8 mouse cellular contexts compared by ENCODE assay signal in genomic region chr15:86032811-86033190, GRCm38 (mm10). TPM values are rescaled to one million over a fixed set of nuclear protein-coding genes. Genes with fewer than 3 reads are reported as not detected.
DNase-seq lines count a peak whose midpoint lies in the region; ATAC-seq and TF ChIP-seq lines count a peak whose summit lies in the region.

No protein-coding gene starts in this region.

- peak overlapping the region; percentile 75; the same call in 1 of the 2 replicates for H3K9ac ChIP-seq in heart, embryonic 12.5 days
- peak overlapping the region; percentile 69 for H3K9ac ChIP-seq in hindbrain, embryonic 12.5 days
- no peak overlapping the region for H3K9ac ChIP-seq in liver, embryonic 12.5 days
- H3K9ac ChIP-seq in midbrain, postnatal 0 days (replicated peaks; ENCODE audit: low read length, poor library complexity, severe bottlenecking): no peak overlapping the region

- no peak for DNase-seq in heart, adult 11 months
- DNase-seq in midbrain, postnatal 0 days (ENCODE audit: low spot score): peak; percentile 74
- no peak for DNase-seq in frontal cortex, postnatal 25 days (ENCODE audit: low spot score in 2 of 2)
- no peak for DNase-seq in layer of hippocampus, adult 9-10 months (ENCODE audit: low spot score)

- H3K36me3 ChIP-seq in heart, embryonic 12.5 days: peaks cover 15% of the 10 kb centered on the region
- H3K36me3 ChIP-seq in hindbrain, embryonic 12.5 days: peaks cover 18% of the 10 kb centered on the region
- H3K36me3 ChIP-seq in liver, embryonic 12.5 days: no peaks in the 10 kb centered on the region
- no peaks in the 10 kb centered on the region for H3K36me3 ChIP-seq in midbrain, postnatal 0 days (ENCODE audit: insufficient read depth, low read length)

- under 1% methylated on average over 38 of the region's 38 CpGs for WGBS in heart, embryonic 12.5 days
- 1% methylated on average over 35 of the region's 38 CpGs for WGBS in hindbrain, embryonic 12.5 days
- 3% methylated on average over 38 of the region's 38 CpGs for WGBS in liver, embryonic 12.5 days (ENCODE audit: insufficient replicate concordance)
- WGBS in midbrain, postnatal 0 days: 2% methylated on average over 38 of the region's 38 CpGs

- H3K27me3 ChIP-seq in heart, embryonic 12.5 days (replicated peaks): peaks cover 36% of the 10 kb centered on the region
- peaks cover 31% of the 10 kb centered on the region for H3K27me3 ChIP-seq in hindbrain, embryonic 12.5 days
- peaks cover 94% of the 10 kb centered on the region for H3K27me3 ChIP-seq in liver, embryonic 12.5 days (replicated peaks)
- peaks cover 33% of the 10 kb centered on the region for H3K27me3 ChIP-seq in midbrain, postnatal 0 days (ENCODE audit: insufficient read depth, low read length)

- no peak overlapping the region for H3K27ac ChIP-seq in heart, embryonic 12.5 days (ENCODE audit: poor library complexity, severe bottlenecking)
- no peak overlapping the region for H3K27ac ChIP-seq in cortical plate, adult 2 months (ENCODE audit: insufficient read depth, low read length)
- H3K27ac ChIP-seq in hindbrain, embryonic 12.5 days: no peak overlapping the region
- no peak overlapping the region for H3K27ac ChIP-seq in liver, embryonic 12.5 days
- H3K27ac ChIP-seq in midbrain, postnatal 0 days (ENCODE audit: low read depth, low read length): no peak overlapping the region

- no peak for TF ChIP-seq POLR2A in cortical plate, adult 2 months (IDR thresholded peaks at IDR 0.05; ENCODE audit: extremely low read depth, insufficient read depth, low read length)

- peaks cover 11% of the 10 kb centered on the region for H3K9me3 ChIP-seq in heart, embryonic 12.5 days (replicated peaks)
- H3K9me3 ChIP-seq in hindbrain, embryonic 12.5 days (replicated peaks): peaks cover 23% of the 10 kb centered on the region
- 0 out of 2 replicates have a peak, but pooled peaks cover 4% of the 10 kb centered on the region for H3K9me3 ChIP-seq in liver, embryonic 12.5 days (replicated peaks)
- no peaks in the 10 kb centered on the region for H3K9me3 ChIP-seq in midbrain, postnatal 0 days (ENCODE audit: low read length)

- peak; percentile 46 for TF ChIP-seq CTCF in cortical plate, adult 2 months (IDR thresholded peaks at IDR 0.05; ENCODE audit: extremely low read depth, insufficient read depth, low read length)
- peak; percentile 75 for TF ChIP-seq CTCF in midbrain, postnatal 0 days (IDR thresholded peaks at IDR 0.05)

- ATAC-seq in heart, embryonic 12.5 days (ENCODE audit: insufficient number of reproducible peaks, low FRiP score): no peak
- peak; percentile 11; the same call in 1 of the 2 replicates for ATAC-seq in hindbrain, embryonic 12.5 days (ENCODE audit: low FRiP score)
- no peak for ATAC-seq in liver, embryonic 12.5 days
- no peak for ATAC-seq in midbrain, postnatal 0 days (ENCODE audit: low FRiP score)

- H3K4me3 ChIP-seq in heart, embryonic 12.5 days: peak overlapping the region; percentile 61
- H3K4me3 ChIP-seq in cortical plate, adult 2 months (ENCODE audit: insufficient read depth, low read length): no peak overlapping the region; the same call in 1 of the 2 replicates
- peak overlapping the region; percentile 55 for H3K4me3 ChIP-seq in hindbrain, embryonic 12.5 days
- H3K4me3 ChIP-seq in liver, embryonic 12.5 days: peak overlapping the region; percentile 53
- peak overlapping the region; percentile 39 for H3K4me3 ChIP-seq in midbrain, postnatal 0 days (ENCODE audit: low read depth, low read length)

- H3K4me2 ChIP-seq in heart, embryonic 12.5 days: peak overlapping the region; percentile 90
- peak overlapping the region; percentile 92 for H3K4me2 ChIP-seq in hindbrain, embryonic 12.5 days (replicated peaks)
- H3K4me2 ChIP-seq in liver, embryonic 12.5 days: peak overlapping the region; percentile 70
- H3K4me2 ChIP-seq in midbrain, postnatal 0 days (ENCODE audit: low read depth, low read length, poor library complexity, severe bottlenecking): peak overlapping the region; percentile 73

- peaks cover 31% of the 10 kb centered on the region for H3K4me1 ChIP-seq in heart, embryonic 12.5 days (replicated peaks)
- H3K4me1 ChIP-seq in cortical plate, adult 2 months (ENCODE audit: control insufficient read depth, insufficient read depth, low read length): peaks cover 2% of the 10 kb centered on the region; the same call in 1 of the 2 replicates
- H3K4me1 ChIP-seq in hindbrain, embryonic 12.5 days: peaks cover 47% of the 10 kb centered on the region
- H3K4me1 ChIP-seq in liver, embryonic 12.5 days: peaks cover 25% of the 10 kb centered on the region
- peaks cover 8% of the 10 kb centered on the region; the same call in 1 of the 2 replicates for H3K4me1 ChIP-seq in midbrain, postnatal 0 days (ENCODE audit: insufficient read depth, low read length)

RNA-seq across cellular contexts. Expression of gene Celsr1, which starts 0.8 kb away (rescaled TPM):
- polyA plus RNA-seq in heart, embryonic 12.5 days (2016; fragmentation: Nextera tagmentation; extraction: Ambion mirVana): 2.0 and 2.3 TPM in 2 replicates
- 2.2 and 2.4 TPM in 2 replicates for polyA plus RNA-seq in cortical plate, adult 2 months (2012; rRNA removed)
- 3.4 and 4.3 TPM in 2 replicates for polyA plus RNA-seq in hindbrain, embryonic 12.5 days (2016; fragmentation: Nextera tagmentation; extraction: Ambion mirVana)
- 0.11 and 0.25 TPM in 2 replicates for polyA plus RNA-seq in liver, embryonic 12.5 days (2016; fragmentation: Nextera tagmentation; extraction: Ambion mirVana)
- 13.7 and 15.0 TPM in 2 replicates for total RNA-seq in midbrain, postnatal 0 days (2014; rRNA removed)
- polyA plus RNA-seq in midbrain, postnatal 0 days (2015; fragmentation: Nextera tagmentation; extraction: Ambion mirVana): 0.60 and 0.79 TPM in 2 replicates

RNA-seq across cellular contexts. Expression of gene Gramd4, which starts 24.7 kb away (rescaled TPM):
- polyA plus RNA-seq in heart, embryonic 12.5 days (2016; fragmentation: Nextera tagmentation; extraction: Ambion mirVana): 14.3 and 14.8 TPM in 2 replicates
- 32.6 and 34.3 TPM in 2 replicates for polyA plus RNA-seq in cortical plate, adult 2 months (2012; rRNA removed)
- 32.5 and 35.2 TPM in 2 replicates for polyA plus RNA-seq in hindbrain, embryonic 12.5 days (2016; fragmentation: Nextera tagmentation; extraction: Ambion mirVana)
- polyA plus RNA-seq in liver, embryonic 12.5 days (2016; fragmentation: Nextera tagmentation; extraction: Ambion mirVana): 14.4 and 15.1 TPM in 2 replicates
- 43.4 and 47.6 TPM in 2 replicates for total RNA-seq in midbrain, postnatal 0 days (2014; rRNA removed)
- 21.5 and 22.5 TPM in 2 replicates for polyA plus RNA-seq in midbrain, postnatal 0 days (2015; fragmentation: Nextera tagmentation; extraction: Ambion mirVana)

Comparison
In these comparisons a context has a peak if more than half of its experiments do, and no peak if none do; other contexts are left out.
1. H3K9ac ChIP-seq: peak in heart, embryonic 12.5 days (single experiment) and hindbrain, embryonic 12.5 days (single experiment); none in liver, embryonic 12.5 days (single experiment) and midbrain, postnatal 0 days (single experiment).
2. Peak in every context shown above with its lines, with median percentiles within 50 percentile points of each other: H3K4me2 ChIP-seq.